Mouse (Mus musculus) megakaryocyte, embryonic 14.5 days (primary cell): ENCODE results near the gene Sp2.

Source experiments
- FLI1 ChIP-seq: IDR thresholded peaks from 2 replicates; pipeline ENCODE4 v1.6.1; 2012; ENCODE audit warnings: low read length, inconsistent platforms, mixed read lengths
- GATA1 ChIP-seq: IDR thresholded peaks from 3 replicates; pipeline ENCODE4 v1.6.1; 2012; ENCODE audit warnings: mixed read lengths, low read length, inconsistent platforms, borderline replicate concordance

DNA sequence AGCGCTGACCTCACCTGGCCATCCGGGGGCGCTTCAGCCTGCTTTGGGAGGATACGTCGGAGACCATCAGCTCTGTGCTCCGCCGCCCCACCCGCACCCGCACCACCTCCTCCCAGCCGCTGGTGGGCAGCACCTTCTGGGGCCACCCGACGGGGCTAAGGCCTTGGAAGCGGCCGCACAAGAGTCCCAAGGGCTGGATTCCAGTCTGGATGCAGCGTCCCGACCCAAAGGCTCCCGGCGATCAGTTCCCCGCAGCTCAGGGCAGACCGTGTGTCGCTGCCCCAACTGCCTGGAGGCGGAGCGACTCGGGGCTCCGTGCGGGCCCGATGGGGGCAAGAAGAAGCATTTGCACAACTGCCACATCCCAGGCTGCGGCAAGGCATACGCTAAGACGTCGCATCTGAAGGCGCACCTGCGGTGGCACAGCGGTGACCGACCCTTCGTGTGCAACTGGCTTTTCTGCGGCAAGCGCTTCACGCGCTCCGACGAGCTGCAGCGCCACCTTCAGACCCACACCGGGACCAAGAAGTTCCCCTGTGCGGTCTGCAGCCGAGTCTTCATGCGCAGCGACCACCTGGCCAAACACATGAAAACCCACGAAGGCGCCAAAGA lies 39.2 kb upstream of the Sp2 start:
- TF ChIP-seq FLI1 (no peak), GATA1 (no peak)
